Mouse (Mus musculus) erythroblast, embryonic 14.5 days (primary cell): ENCODE measurements around the gene Lyve1. TPM values are rescaled to one million over a fixed set of nuclear protein-coding genes. Genes with fewer than 3 reads are reported as not detected.

Source experiments
- H3K27me3 ChIP-seq: 2 replicates; pipeline ENCODE4 v1.6.1; 2012; ENCODE audit warnings: inconsistent platforms; ENCODE audit not compliant: control insufficient read depth
- H3K36me3 ChIP-seq: 2 replicates; pipeline ENCODE4 v1.6.1; 2012; ENCODE audit warnings: mild to moderate bottlenecking, inconsistent platforms; ENCODE audit not compliant: control insufficient read depth
- H3K4me1 ChIP-seq: 2 replicates; pipeline ENCODE4 v1.6.1; 2012; ENCODE audit warnings: inconsistent platforms; ENCODE audit not compliant: control insufficient read depth
- H3K4me3 ChIP-seq: replicated peaks from 2 replicates; pipeline ENCODE3; 2012; ENCODE audit warnings: moderate library complexity, mild to moderate bottlenecking, inconsistent platforms
- H3K9me3 ChIP-seq: 2 replicates; pipeline ENCODE4 v1.6.1; 2012; ENCODE audit warnings: low read length, inconsistent platforms, mixed read lengths; ENCODE audit not compliant: control insufficient read depth
- GATA1 ChIP-seq: IDR thresholded peaks from 2 replicates; pipeline ENCODE4 v1.6.1; 2012; ENCODE audit warnings: low read length, inconsistent platforms, mixed read lengths
- TAL1 ChIP-seq: IDR thresholded peaks from 3 replicates; pipeline ENCODE4 v1.6.1; 2012; ENCODE audit warnings: low read length, inconsistent platforms, mixed read lengths
- polyA plus RNA-seq: library from polyadenylated mRNA; stranded (reverse); fragments of >175 nt; gene quantifications from 2 replicates; pipeline ENCODE4 v1.2.3, GENCODE M21; 2012

Gene Lyve1
- polyA plus RNA-seq, 1 experiment = 0.01 TPM

GRCm38 (mm10) chr7:110891501-110891986 is 28.5 kb upstream of the Lyve1 start:
- peaks cover 28% of the 10 kb centered on the region for H3K4me1 ChIP-seq
- no peak for TF ChIP-seq TAL1
- TF ChIP-seq GATA1 = no peak
- H3K36me3 ChIP-seq = peaks cover 1% of the 10 kb centered on the region; the same call in 1 of the 2 replicates
- no peaks in the 10 kb centered on the region for H3K9me3 ChIP-seq
- no peaks in the 10 kb centered on the region for H3K27me3 ChIP-seq
- H3K4me3 ChIP-seq = peak overlapping the region; percentile 27

DNA sequence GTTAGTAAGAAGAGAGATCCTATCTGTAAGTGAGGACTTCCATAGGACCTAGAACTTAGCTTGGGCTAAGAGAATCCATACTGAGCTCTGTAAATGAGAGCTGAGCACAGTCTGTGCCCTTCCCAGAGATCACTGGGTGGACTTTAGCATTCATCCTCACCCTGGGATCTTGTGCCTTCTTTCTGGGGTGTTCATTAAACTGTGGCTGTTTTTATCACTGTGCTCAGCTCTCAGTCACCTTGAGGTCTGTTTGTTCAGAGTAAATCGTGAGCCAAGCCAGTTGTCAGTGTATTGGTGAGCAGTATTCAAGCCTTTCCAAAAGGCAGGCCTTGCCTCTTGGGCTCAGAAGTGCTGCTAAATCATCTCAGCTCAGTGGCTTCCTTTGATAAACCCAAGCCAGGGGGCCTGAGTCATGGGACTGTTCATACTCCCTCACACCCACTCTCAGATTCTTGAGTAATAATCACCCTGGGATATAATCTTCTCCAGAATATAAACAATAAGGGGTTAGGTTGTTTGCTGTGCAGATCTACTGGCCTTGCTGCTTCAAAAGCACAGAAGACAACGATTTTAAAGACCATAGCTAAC is 18.8 kb upstream of the Lyve1 start:
- TF ChIP-seq GATA1 (no peak), TAL1 (no peak)
- Histone ChIP-seq H3K4me1 (peaks cover 54% of the 10 kb centered on the region), H3K9me3 (0 out of 2 replicates have a peak, but pooled peaks cover 2% of the 10 kb centered on the region), H3K27me3 (no peaks in the 10 kb centered on the region), H3K4me3 (no peak overlapping the region), H3K36me3 (no peaks in the 10 kb centered on the region)

- TF ChIP-seq TAL1 (no peak), GATA1 (no peak)
- Histone ChIP-seq H3K4me1 (peaks cover 54% of the 10 kb centered on the region), H3K9me3 (0 out of 2 replicates have a peak, but pooled peaks cover 2% of the 10 kb centered on the region), H3K27me3 (no peaks in the 10 kb centered on the region), H3K4me3 (no peak overlapping the region), H3K36me3 (no peaks in the 10 kb centered on the region; the same call in 1 of the 2 replicates)
Measured at GRCm38 (mm10) chr7:110878028-110878427, 15.0 kb upstream of the Lyve1 start.

GRCm38 (mm10) chr7:110876965-110877364 is 13.9 kb upstream of the Lyve1 start:
- H3K9me3 ChIP-seq = no peaks in the 10 kb centered on the region
- H3K4me3 ChIP-seq = no peak overlapping the region
- H3K4me1 ChIP-seq = peaks cover 43% of the 10 kb centered on the region
- TF ChIP-seq GATA1 = no peak
- no peaks in the 10 kb centered on the region for H3K27me3 ChIP-seq
- H3K36me3 ChIP-seq = no peaks in the 10 kb centered on the region; the same call in 1 of the 2 replicates

GRCm38 (mm10) chr7:110868807-110869206 is 5.8 kb upstream of the Lyve1 start:
- Histone ChIP-seq H3K9me3 (no peaks in the 10 kb centered on the region), H3K4me3 (no peak overlapping the region), H3K27me3 (no peaks in the 10 kb centered on the region), H3K4me1 (peaks cover 4% of the 10 kb centered on the region; the same call in 1 of the 2 replicates), H3K36me3 (no peaks in the 10 kb centered on the region)
- TF ChIP-seq GATA1 (no peak), TAL1 (no peak)

DNA sequence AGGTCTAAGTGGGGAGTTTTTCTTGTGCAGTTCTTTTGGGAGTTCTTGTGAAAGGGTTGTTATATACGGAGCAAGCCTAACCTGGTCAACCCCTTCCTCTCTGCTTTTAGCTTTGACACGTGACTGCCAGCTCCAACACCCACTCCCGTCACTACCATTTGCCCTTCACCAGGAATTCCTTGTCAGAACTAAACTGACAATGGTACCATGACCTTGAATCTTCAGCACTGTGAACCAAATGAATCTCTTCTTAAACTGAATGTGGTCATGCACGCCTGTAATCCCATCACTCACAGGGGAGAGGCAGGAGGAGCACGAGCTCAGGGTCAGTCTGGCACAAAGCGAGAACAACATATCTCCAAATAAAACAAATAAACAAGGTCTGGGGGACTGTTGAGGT is 4.1 kb upstream of the Lyve1 start:
- TF ChIP-seq GATA1 (no peak), TAL1 (no peak)
- Histone ChIP-seq H3K9me3 (no peaks in the 10 kb centered on the region), H3K36me3 (no peaks in the 10 kb centered on the region)

GRCm38 (mm10) chr7:110866021-110866420 is 3.0 kb upstream of the Lyve1 start:
- no peaks in the 10 kb centered on the region for H3K36me3 ChIP-seq
- H3K9me3 ChIP-seq = no peaks in the 10 kb centered on the region
- TF ChIP-seq GATA1 = no peak
- TF ChIP-seq TAL1 = no peak
- H3K27me3 ChIP-seq = peaks cover 3% of the 10 kb centered on the region; the same call in 1 of the 2 replicates
- no peak overlapping the region for H3K4me3 ChIP-seq
- H3K4me1 ChIP-seq = peaks cover 13% of the 10 kb centered on the region

More for the DNA sequence above, 4.1 kb upstream of the Lyve1 start:
- Histone ChIP-seq H3K4me3 (no peak overlapping the region), H3K27me3 (peaks cover 3% of the 10 kb centered on the region; the same call in 1 of the 2 replicates), H3K4me1 (peaks cover 11% of the 10 kb centered on the region)

- H3K9me3 ChIP-seq = no peaks in the 10 kb centered on the region
Measured at GRCm38 (mm10) chr7:110865570-110865969, 2.5 kb upstream of the Lyve1 start.

DNA sequence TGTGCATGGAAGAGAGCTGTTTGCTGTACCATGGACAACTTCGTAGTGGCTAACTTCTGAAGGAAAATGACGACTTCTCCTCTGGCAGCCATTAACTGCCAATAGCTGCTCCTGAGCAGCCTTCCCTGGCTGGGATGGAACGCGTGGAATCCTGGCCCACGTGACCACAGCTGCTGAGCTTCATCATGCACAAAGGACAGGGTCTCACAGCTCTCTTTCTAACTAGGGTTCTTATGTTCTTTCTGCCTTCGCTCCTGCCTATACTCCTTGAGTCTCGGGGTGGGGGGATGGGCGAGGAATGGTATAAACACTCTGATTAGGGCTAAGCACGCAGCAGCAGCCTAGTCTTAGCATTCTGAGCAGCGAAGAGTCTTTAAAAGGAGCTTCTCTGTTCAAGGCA is 2.0 kb upstream of the Lyve1 start:
- TF ChIP-seq GATA1 (no peak), TAL1 (no peak)
- peaks cover 20% of the 10 kb centered on the region for H3K4me1 ChIP-seq

More at GRCm38 (mm10) chr7:110865570-110865969, 2.5 kb upstream of the Lyve1 start:
- Histone ChIP-seq H3K36me3 (no peaks in the 10 kb centered on the region), H3K4me3 (no peak overlapping the region), H3K27me3 (peaks cover 3% of the 10 kb centered on the region; the same call in 1 of the 2 replicates), H3K4me1 (peaks cover 15% of the 10 kb centered on the region)
- TF ChIP-seq TAL1 = no peak
- no peak for TF ChIP-seq GATA1

More for the DNA sequence above, 2.0 kb upstream of the Lyve1 start:
- no peak overlapping the region for H3K4me3 ChIP-seq
- H3K36me3 ChIP-seq = no peaks in the 10 kb centered on the region
- H3K9me3 ChIP-seq = no peaks in the 10 kb centered on the region
- peaks cover 3% of the 10 kb centered on the region; the same call in 1 of the 2 replicates for H3K27me3 ChIP-seq
